Mouse (Mus musculus) heart, adult 18-20 months (tissue): ENCODE measurements at regions not wholly inside any gene's neighbourhood (a gene's known extent, or its start where the extent isn't known, plus 50 kb on each side); places are given as distances from the start of the nearest gene placed in this dataset.
"Not testable (repeated sequence)": the region's sequence is repeated elsewhere in the genome, so short reads cannot be mapped to it uniquely, and the experiment has no call there.

Source experiments
- DNase-seq, 2 experiments: peaks; one replicate each; pipeline ENCODE4 v3.0.0; 2021 to 2022; ENCODE audit warnings: mixed read lengths in 1 of 2

GRCm38 (mm10) chr1:23034271-23034670 lies 67.8 kb downstream of the 4933415F23Rik start:
- no peak for DNase-seq

DNA sequence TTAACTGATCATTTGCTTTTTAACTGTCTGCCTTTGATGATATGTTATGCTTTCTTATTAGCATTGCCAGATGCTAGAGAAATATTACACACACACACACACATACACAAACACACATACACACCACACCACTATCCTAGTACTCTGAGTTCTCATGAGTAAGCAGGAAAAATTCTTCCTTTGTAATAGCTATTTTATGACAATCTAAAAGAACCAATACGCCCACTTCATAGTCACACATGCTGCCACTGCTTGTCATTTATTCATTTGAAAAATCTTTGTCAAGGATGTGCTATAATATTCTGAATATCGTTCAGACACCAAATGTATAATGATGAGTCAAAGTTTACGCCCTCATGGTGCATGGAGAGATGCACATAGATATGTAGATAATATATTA lies 78.5 kb downstream of the 4933415F23Rik start:
- no peak for DNase-seq

DNA sequence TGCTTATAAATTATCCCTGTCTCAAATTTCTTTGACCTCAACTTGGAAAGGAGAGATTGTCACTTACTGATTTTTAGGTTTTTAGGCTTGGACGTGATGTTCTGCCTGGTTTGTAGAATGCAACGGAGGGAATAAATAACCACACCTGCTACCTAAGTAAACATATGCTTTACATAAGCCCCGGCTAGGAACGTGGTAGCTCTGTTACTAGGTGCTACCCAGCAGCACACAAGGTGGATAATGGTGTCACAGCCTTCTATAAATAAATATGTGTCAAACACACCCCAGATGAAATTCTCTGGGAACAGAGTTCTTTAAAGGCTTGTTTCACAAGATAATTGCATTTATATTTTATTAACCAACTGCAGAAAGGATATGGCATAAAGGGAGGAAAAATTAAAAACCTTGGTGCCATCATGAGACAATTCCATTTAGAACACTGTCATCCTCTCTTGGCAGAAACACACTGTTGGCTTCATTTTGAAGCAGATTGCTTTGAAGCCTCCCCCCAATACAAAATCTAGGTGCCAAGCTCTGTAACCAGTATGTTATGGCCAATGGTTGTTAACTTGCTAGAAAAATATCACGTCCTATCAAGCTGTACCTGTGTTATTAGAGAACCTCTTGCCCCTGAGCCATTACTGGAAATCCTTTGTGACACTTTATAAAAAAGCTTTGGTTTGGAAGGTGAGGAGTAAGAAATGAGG lies 94.1 kb downstream of the 4933415F23Rik start:
- DNase-seq: no peak

- no peak for DNase-seq
These were observed 97.2 kb downstream of the 4933415F23Rik start for GRCm38 (mm10) chr1:23004882-23005281.

DNA sequence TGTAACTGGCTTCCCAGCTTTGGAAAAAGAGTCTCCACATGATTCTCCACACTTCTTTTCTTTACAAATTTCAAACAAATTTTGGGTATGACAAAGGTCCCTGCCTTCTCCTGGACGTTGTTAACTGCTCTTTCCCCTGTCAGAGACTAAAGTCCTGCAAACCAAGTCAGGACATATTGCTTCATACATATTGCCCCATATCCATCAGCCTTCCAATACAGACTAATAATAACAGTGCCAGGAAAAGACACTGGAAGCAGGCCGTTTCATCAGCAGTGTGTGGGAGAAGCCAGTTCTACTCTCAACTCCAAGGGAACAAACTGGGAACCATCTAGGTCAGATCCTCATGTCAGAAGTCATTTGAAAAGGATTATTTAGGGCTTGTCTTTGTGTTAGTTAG lies 105.4 kb downstream of the 4933415F23Rik start:
- no peak for DNase-seq

DNA sequence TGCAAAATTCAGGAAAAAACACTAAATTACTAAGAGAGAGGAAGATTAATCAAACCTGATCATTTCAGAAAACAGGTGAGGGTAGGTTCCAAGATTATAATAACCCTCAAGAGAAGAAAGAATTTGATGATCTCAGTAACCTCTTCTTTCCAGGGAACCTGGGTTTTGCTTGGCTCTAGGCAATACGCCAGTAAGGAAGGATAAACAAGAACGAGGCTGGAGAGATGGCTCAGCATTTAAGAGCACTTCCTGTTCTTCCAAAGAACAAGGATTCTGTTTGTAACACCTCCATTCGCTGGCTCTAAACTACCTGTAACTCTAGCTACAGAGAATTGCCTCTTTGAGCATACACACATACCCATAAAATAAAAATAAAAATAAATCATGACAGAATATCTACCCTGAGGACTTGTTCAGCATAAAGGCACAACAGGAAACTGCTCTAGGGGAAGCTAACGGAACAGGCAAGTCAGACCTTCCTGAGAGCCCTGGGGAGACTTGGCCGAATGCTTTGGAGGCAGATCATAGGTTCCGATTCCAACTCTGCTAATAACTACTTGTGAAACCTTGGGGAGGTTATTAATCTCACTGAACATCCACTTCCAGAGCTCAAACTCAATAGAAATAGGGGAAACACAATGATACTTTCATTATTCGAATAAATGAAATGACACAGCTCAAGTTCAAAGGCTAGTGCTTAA lies 112.4 kb downstream of the 4933415F23Rik start:
- DNase-seq: no peak

GRCm38 (mm10) chr1:22987521-22987920 lies 114.5 kb downstream of the 4933415F23Rik start:
- no peak for DNase-seq

- not testable (repeated sequence) for DNase-seq
These were observed 117.8 kb downstream of the 4933415F23Rik start for GRCm38 (mm10) chr1:22984276-22984675.

DNA sequence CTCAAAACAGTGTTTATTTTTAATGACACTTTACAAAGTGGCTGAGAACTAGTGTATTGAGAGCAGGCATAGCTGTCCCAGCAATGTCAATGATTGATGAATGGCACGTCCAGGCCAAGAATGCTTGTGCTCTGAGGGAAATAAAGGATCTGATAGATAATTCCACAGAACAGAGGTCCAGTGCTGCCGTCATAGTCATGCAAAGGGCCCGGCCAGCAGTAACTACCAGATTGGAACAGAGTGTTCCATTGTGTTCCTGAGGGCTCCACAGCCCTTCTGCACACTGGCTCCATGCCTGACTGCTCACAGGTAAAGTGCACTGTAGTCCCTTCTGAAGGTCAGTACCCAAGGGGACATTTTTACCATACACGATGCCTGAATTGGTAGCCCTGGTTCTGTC lies 127.1 kb downstream of the 4933415F23Rik start:
- DNase-seq: no peak

- DNase-seq: no peak
These were observed 138.2 kb upstream of the Rims1 start for GRCm38 (mm10) chr1:22943995-22944394.

- no peak for DNase-seq
These were observed 134.0 kb upstream of the Rims1 start for GRCm38 (mm10) chr1:22939816-22940215.

DNA sequence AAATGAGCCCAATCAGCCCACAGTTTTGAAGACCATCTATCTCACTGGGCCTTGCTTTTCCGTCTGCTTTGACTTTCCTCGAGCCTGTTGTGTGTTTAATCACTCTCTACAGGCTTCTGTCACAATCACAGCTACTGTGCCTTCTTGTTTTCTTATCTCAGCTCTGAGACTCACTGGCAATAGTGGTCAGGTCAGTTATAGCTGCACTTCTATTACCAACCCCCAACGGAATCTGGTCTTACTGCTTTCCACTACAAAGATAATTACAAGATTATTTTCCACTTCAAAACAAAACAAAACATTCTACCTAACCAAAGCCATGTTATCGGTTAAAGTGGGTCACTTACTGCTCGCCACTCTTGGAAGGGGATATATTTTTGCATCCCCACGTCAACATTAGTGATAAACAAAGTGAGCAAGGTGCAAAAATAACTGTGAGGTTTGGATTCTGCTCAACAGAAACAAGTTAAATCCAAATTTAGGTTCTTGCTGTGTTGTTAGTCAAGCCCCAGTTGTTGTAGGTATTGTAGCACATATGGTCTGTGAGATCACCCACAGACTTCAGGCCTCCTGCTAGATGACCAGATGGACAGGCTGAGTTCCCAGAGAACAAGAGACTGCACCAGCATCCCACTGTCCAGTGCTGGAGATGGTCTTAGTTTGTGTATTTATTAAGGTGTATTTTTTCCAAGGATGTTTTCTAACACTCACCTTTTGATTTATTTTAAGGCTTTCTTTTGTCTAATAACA lies 125.5 kb upstream of the Rims1 start:
- DNase-seq: peak; percentile 7 to 9

GRCm38 (mm10) chr1:22902992-22903391 lies 97.2 kb upstream of the Rims1 start:
- DNase-seq: no peak

DNA sequence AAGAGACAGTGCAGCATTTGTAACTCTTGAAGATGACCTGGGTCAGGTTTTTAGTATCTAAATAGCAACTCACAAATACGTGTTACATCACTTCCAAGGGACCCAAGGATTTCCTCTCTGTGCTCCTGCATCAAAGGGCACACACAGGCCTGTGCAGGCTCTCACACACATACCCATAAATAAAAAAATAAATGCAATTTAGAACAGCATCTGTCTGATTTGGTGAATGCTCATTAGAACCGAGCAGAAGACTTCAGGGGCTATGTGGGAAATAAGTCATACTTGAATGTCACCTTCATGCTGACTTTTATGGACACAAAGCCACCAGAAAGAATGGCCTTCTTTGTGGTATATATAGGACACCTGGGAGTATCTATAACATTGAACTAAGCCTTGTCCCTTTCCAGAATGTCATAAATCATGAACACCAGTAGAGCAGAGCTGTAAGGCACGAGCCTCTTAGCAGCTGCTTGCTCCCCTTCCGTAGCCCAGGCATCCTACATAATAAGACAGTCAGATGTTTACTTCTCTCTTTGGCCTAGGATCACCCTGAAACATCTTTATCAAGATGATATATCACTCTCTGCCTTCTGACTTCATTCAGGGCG lies 95.3 kb upstream of the Rims1 start:
- no peak for DNase-seq

DNA sequence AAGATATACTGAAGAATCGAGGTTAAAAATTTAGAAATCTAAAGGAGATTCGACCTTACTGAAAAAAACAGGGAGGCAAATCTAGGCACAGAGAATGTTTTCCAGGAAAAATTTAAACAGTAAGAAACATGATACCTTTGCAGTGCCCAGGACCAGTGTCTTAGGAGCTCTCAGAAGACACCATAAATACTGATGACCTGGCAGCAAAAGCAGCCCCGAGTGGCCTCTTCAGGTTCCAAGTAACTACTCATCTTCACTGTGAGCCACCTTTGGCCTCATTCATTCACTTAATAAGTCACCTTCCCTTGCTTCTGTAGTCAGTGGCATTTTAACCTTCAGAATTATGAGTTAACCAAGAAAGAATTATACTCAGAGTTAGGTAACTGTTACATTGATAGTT lies 89.3 kb upstream of the Rims1 start:
- no peak for DNase-seq

DNA sequence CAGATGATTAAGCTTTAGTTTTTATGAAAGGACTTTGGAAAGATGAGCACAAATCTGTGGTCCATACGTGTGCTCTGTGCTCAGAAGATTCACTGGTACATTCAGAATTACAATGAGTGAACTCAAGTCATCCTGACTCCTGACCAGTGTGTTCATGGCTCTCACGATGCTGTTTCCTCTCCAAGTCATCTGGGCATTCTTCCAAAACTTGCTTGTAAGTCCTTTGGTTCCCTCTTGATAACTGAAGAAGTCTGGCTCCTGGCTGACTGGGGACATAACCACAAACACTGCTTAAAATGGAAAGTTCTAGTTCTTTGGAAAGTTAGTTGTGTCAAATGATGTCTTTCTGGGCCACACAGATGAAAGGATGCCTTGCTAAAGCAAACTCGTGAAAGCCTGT lies 57.2 kb upstream of the Rims1 start:
- peak; percentile 58 to 62 for DNase-seq
